Mouse (Mus musculus) retina, postnatal 1 day (tissue): ENCODE measurements around the gene Clybl.

ENCODE experiments used
- DNase-seq: peaks from one replicate; pipeline ENCODE4 v3.0.0-alpha.2; 2012

The Clybl gene

GRCm38 (mm10) chr14:122313328-122313727 is 131.8 kb downstream of the Clybl start:
- no peak for DNase-seq

DNA sequence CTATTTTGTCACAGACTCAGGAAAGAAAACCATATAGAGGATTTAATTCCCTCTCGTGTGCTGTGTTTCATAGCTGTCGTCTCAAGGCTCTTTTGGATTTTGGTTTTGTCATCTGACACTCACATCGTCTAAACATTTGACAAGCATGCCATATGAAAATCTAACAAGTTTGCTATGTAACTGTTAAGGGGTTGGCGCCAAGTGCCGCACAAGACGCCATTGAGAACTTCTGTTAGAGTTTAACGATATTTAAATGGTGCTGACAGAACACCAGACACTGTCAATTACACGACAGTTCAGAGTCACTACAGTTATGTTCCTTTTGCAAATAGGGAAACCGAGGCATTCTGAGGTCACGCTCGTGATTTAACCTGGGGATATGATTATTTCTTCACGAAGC is 134.2 kb downstream of the Clybl start:
- no peak for DNase-seq

- DNase-seq = peak; percentile 44
These were observed 140.6 kb downstream of the Clybl start for GRCm38 (mm10) chr14:122322136-122322535.

DNA sequence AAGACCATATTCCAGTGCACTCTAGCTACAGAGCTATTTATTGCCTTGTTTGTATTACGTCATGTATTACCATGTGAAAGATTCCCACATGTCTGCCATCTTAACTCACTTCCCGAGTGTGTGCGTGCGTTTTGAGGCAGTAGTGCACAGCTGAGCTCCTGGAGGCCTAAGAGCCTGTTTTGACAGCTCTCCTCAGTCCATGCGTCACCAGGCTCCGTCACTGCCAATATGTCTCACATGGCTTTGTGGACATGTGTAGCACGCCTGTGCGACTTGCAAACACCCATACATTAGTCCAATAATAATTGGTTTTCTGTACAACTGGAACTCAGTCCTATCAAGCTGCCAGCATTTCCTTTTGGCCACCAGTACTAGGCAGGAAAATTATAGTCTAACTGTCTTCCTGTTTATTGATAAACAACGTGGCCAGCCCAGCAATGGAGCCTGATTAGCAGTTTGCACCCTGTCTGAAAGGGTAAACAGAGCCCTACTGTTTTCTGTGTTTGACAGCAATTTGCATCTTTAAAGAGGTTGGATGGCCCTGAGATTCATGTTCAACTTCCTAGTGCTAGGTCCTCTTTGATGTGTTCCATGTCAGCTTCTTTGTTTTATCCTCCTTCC is 142.4 kb downstream of the Clybl start:
- DNase-seq = no peak

DNA sequence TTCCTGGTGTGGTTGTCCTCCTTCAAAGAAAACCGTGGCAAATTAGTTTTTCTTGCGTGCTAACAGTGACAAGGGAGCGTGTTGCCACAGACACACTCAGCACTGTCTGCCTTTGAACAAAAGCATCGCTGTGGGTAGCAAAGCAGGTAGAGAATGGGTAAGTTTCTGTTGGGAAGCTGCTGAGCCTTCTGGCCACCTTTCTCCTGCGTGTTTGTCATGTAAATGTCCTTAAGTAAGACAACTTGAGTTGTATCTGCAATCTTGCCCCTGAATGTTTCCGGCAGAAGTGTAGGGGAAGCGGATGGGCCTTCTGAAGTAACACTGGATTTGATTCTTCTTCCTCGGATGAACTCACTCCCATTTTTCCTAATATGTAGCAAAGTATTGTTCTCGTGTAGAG is 148.6 kb downstream of the Clybl start:
- DNase-seq = no peak

DNA sequence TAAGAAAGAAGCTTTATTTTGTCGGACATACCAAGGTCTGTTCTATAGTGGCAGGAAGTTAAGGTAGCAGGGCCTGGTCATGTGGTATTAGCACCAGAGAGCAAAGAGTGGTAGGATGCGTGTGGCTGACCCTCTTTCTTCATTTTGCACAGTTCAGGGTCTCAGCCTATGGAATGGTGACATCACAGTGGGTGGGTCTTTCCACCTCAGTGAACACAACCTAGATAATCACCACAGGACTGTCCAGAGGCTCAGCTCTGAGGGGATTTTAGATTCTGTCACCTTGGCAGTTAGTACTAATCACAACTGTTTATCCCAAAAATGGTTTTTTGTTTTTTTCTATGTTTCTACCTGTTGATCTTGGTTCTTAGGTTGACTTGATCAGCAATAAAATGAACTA is 149.2 kb downstream of the Clybl start:
- DNase-seq = peak; percentile 58

DNA sequence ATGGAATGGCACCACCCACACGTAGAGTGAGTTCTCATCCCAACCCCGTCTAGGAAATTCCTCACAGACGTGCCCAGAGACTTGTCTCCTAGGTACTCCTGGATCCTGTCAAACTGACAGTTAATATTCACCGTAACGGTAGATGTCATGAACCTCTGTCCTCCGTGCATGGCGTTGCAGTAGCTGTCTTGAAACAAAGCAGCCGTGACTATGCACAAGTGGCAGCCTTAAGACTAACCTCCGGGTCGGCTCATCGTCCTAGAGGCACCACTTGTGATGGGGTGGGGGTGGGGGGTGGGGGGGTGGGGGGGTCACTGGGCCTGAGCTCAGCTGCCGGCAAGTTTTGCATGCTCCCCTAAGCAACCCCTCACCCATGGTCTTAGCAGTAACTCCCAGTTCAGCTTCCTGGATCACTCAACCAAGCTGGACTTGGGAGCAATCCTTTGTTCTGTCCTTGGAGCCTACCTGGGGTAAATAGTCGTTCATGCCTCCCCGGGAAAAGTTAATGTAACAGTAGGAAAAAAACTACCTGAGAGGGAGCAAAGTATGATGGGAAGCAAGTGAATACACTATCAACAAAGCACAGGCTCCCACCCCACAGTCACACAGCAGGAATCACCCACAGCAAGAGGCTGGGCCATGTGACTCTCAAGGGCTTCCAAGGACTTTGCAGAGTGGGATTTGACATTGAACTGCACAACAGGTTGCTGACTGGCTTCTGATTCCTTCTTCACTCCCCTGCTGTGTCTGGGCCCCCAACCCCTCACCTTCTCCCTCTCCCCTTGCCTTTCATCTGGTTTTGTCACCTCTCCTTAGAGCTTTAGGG is 150.3 kb downstream of the Clybl start:
- DNase-seq = no peak

DNA sequence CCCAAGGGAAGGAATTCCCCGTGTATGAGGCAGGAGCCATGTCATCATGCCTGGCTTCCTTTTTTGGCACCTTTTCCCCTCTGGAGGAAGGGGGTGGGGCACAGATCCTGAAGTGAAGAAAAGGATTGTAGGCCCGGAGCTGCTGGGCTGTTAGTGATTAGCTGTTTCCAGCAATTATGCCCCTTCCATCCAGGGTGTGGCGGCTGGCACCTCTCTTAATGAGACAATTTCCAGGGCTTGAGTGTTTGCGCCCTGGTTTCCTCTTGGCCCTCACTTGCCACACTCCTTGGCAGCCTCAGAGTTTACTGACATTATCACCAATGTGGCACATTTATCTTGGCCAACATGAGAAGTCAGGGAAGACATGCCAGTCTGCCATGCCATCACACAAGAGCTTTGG is 155.5 kb downstream of the Clybl start:
- no peak for DNase-seq

- DNase-seq = peak; percentile 75
These were observed 157.3 kb downstream of the Clybl start for GRCm38 (mm10) chr14:122338784-122339183.

- no peak for DNase-seq
These were observed 158.6 kb downstream of the Clybl start for GRCm38 (mm10) chr14:122340141-122340540.

DNA sequence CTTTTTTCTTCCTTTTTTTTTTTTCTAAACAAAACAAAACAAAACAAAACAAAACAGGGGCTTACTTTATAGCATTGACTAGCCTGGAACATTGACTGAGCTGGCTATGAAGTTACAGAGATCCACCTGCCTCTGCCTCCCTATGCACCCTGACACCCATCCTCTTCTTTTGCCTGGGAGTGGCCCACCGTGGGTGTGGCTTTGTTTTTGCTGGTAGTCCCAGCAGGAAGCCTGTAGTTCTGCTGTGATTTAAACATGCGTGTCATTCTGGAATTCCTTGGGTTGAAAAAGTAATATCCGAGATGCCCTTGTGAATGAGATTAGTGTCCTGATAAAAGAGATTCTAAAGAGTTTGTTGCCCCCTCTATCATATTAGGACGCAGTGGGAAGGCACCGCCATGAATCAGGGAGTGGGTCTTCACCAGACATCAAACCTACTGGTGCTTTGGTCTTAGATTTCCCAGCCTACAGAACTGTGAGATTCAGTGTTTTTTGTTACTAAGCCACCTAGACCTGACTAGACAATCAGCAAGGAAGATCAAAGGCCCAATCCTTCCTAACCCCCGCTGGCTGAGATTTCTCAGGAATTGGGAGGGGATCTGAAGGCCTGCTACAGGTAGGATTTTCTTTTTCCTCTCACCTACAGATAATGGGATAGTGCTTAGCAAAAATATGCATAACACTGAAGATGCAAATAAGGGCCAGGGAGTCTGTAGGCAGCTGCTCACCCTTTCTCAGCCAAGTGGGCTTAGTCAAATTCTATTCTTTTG is 160.3 kb downstream of the Clybl start:
- DNase-seq = no peak

- DNase-seq = peak; percentile 68
These were observed 163.0 kb downstream of the Clybl start for GRCm38 (mm10) chr14:122344272-122345224.

GRCm38 (mm10) chr14:122348069-122348468 is 166.6 kb downstream of the Clybl start:
- DNase-seq = no peak

GRCm38 (mm10) chr14:122349326-122349725 is 167.8 kb downstream of the Clybl start:
- DNase-seq = no peak

GRCm38 (mm10) chr14:122349761-122350160 is 168.3 kb downstream of the Clybl start:
- DNase-seq = no peak

GRCm38 (mm10) chr14:122350766-122351165 is 169.3 kb downstream of the Clybl start:
- no peak for DNase-seq

DNA sequence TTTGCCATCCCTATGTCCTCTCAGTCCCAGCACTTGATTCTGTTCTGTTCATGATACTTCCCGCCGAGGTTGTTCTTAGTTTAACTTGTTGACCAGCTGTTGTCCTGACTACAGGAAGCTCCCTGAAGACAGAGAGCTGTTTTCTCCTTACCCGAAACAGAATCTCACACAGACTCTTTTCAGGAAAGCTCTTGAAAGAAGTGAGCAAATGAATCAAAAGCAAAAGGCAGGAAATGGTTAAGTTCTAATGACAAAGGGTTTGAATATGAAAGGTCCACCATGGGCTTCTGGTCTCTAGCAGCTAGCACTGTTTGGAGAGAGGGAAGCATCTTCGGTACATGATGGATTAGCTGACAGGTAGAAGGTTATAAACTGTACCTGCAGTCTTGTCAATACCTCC is 175.8 kb downstream of the Clybl start:
- DNase-seq = no peak

GRCm38 (mm10) chr14:122358592-122358991 is 177.1 kb downstream of the Clybl start:
- DNase-seq = no peak

DNA sequence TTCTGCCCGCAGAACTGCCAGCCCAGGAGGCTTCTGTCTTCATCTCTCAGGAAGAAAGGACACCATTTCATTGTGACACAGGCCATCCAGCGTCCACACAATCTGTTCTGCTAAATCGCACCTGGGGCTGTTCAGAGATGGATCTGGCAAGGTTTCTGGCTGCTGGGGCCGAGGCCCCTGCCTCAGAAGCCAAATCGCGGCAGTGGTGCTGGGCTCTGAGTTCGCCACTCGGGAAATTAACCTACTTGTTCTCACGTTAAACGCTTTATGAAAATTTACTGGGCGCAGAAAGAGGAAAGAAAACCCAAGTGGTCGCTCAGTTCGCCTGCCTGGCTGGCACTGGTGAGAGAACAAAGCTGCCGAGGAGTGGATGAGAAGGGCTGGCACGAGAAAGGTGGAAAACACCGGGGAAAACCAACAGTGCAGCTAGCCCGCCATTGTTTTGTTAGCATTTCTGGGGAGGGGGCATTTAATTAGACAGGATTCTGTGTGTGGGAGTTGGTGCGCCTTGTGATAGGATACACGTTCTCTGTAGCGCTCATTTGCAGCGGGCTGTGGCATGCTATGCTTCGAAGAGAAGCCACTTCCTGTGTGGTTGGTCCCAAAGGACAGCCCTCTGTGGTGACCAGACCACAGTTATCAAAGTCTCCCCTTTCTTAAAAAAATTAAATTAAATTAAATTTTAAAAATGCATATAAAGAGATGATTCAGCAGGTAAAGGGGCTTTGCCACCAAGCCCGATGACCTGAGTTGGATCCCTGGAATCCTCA is 177.8 kb downstream of the Clybl start:
- no peak for DNase-seq

GRCm38 (mm10) chr14:122361807-122362206 is 180.3 kb downstream of the Clybl start:
- no peak for DNase-seq

DNA sequence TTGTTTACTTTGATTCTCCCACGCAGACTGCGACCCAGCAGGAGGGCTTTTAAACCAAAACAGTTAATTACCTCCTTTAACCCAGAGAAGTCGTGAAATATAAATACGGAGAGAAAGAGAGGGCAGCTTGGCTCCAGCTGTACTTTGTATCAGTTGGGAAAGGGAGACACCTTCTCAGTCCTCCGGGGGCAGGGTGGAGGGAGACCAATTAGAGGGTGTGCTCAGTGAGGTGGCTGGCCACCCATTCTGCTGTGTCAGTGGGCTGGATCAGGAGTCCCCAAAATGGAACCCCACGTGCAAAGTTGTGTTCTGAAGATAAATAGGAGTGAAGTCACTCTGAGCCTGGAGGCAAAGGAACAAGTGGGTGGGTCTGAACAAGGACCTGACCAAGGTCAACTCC is 181.7 kb downstream of the Clybl start:
- DNase-seq = no peak

- no peak for DNase-seq
These were observed 182.5 kb downstream of the Clybl start for GRCm38 (mm10) chr14:122364026-122364425.
